Mouse (Mus musculus) kidney, postnatal 10 days (tissue): ENCODE results near the gene Zfp42.

ENCODE experiments used
- DNase-seq: peaks from one replicate; pipeline ENCODE4 v3.0.0; 2021; ENCODE audit warnings: mixed read lengths

The Zfp42 gene

DNA sequence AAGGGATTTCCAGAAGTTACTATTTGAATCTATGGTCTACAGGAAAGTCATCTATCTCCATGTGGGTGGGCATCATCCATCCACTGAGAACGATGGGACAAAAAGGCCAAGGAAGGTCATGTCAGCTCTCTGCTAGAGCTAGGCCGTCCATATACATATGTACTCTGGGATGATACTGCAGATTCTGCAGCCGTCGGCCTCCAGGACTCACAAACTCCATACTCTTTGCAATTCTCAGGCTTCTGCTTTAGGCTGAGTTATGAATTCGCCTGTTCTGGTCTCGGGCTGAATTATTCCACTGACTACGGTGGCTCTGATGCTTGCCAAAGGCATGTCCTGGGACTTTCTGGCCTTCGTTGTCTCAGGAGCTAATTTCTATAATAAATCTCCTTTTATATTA is 58.1 kb downstream of the Zfp42 start:
- no peak for DNase-seq
